Mouse (Mus musculus) monocyte, adult 2 months (primary cell): ENCODE measurements around the gene Cacng7.
"Not testable (repeated sequence)": the region's sequence is repeated elsewhere in the genome, so short reads cannot be mapped to it uniquely, and the experiment has no call there.

Experiments used
- DNase-seq, 2 experiments: peaks; one replicate each; pipeline ENCODE4 v3.0.0; 2022; ENCODE audit warnings: low spot score in 2 of 2, low read depth in 1 of 2

The Cacng7 gene

DNA sequence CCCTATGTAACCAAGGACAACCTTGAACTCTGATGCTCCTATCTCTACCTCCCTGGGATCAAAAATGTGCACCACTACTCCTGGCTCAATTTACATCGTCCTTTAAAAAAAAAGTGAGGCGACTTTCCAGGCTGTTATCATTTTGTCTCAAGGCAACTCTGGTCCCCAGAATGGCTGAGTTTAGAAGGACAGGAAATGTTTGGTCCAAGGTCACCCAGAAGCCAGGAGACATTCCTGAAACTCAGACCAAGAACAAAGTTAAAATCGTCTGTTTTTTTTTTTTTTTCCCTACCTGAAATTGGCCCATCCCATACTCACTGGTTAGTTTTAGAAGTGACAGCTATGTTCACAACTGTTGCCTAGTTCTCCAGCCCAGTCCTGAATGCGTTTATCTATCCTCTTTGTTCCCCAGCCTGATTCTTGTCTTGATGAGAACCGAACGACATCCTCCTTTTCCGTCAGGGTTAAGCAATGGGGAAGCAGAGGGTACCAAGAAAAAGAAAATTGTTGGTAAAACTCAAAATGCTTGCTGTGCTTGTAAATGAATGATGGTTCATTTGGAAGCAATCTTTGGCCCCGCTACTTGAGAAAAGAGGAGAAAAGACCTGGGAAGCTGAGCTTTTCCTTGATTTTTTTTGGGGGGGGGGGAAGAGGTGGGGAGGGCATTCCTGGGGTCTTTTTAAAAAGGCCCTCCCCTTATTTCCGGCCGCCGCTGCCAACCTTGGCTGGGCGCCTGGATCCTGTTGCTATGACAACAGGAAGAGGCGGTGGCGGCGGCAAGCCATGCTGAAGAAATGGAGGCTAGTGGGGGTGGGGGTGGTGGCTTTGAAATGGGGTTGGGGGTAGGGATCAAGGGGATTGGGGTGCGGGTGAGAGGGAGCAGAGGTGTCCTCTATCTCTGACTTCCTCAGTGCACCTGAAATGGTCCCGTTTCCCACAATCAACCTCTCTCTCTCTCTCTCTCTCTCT lies 57.0 kb downstream of the Cacng7 start:
- DNase-seq = no peak

DNA sequence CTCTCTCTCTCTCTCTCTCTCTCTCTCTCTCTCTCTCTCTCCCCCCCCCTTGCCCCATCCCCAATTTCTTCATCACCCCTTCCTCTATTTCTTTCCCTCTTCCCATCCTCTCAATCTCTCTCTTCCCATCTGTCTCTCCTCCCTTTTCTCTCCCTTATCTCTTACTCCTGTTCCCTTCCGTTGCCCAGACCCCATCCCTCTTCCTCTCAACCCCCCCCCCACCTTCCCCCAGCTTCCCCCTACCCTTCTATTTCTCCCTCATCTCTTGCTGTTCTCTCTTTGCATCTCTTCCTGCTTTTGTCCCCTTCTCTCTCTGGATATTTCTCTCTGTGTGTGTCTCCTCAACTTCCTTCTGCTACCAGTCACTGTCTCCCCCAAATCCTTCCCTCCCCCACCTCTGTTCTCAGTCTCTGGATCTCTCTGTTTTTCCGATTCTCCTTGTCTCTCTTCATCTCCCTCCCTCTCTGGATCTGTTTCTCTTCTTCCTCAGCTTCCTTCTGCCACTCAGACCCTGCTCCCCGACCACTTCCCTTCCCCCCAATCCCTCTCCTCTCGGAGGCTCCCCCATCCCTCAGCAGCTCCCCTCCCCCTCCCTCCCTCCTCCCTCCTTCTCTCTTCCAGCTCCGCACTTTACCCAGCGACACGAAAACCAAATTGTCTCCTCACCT lies 57.8 kb downstream of the Cacng7 start, which contains the start of gene Cacng8:
TSS of gene Cacng8 (plus strand) at position 271 of the 668 bp plus-strand sequence.
- DNase-seq = no peak

GRCm38 (mm10) chr7:3391081-3391451 lies 58.3 kb downstream of the Cacng7 start:
- no peak for DNase-seq

DNA sequence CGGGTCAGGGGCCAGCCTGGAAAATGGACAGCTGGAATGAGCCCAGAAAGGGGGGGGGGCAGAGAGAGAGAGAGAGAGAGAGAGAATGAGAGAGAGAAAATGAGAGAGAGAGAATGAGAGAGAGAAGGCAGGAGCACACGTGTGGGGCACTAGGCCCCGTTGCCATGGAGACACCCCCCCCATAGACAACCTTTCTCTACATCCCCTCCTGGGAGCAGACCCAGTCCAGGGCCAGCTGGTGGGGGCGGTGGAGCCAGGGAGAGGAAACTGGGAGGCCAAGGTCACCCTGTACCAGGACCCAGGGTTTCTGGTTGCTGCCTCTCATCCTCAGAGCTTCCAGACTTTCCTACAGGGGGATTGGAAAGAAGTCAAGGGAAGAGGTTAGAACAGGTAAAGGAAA lies 59.1 kb downstream of the Cacng7 start:
- DNase-seq = no peak

- DNase-seq = no peak
These were observed 64.6 kb downstream of the Cacng7 start for GRCm38 (mm10) chr7:3397355-3397754.

- no peak for DNase-seq
These were observed 65.0 kb downstream of the Cacng7 start for GRCm38 (mm10) chr7:3397797-3398196.

DNA sequence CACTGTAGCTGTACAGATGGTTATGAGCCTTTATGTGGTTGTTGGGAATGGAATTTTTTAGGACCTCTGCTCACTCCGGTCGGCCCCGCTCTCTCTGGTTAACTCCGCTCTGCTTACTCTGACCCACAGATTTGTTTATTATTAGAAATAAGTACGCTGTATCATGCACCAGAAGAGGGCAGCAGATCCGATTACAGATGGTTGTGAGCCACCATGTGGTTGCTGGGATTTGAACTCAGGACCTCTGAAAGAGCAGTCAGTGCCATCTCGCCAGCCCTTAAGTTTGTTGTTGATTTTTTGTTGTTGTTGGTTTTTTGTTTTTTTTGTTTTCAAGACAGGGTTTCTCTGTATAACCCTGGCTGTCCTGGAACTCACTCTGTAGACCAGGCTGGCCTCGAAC lies 65.6 kb downstream of the Cacng7 start:
- DNase-seq = not testable (repeated sequence)

- DNase-seq = no peak
These were observed 67.2 kb downstream of the Cacng7 start for GRCm38 (mm10) chr7:3399937-3400336.

GRCm38 (mm10) chr7:3409729-3410520 lies 77.2 kb downstream of the Cacng7 start:
- no peak for DNase-seq

DNA sequence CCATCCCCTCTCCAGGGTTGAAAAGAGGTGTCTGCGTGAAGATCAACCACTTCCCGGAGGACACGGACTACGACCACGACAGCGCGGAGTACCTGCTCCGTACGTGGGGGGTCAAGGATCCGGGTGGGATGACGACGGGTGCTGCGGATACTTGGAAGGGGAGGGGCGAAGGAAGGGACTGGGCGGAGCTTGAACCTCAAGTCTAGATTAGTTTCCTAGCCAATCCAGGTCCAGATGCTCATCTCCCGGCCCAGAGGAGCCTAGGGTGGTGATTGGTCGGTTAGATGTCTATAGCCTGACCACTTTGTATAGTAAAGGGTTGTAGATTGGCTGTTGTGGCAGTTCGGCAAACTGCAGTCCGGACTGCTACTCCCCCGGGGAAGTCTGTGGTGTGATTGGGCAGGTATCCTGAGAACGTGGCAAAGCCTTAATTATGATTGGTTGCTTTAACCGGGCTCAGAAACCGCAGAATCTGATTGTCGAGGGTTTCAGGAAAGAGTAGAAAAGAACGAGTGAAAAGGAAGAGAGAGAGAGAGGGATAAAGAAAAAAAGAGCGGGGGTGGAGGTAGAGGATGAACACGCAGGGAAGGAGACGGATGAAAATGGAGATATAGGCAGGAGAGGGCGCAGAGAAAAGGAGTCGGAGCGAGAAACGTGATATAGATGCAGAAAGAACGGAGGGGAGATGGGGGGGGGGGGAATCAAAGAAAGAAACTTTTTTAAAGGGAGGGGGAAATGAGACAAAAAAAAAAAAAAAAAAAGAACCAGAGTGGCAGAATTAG lies 78.6 kb downstream of the Cacng7 start:
- DNase-seq = no peak

GRCm38 (mm10) chr7:3412036-3412435 lies 79.3 kb downstream of the Cacng7 start:
- no peak for DNase-seq

GRCm38 (mm10) chr7:3414888-3415287 lies 82.1 kb downstream of the Cacng7 start:
- no peak for DNase-seq

GRCm38 (mm10) chr7:3415378-3415777 lies 82.6 kb downstream of the Cacng7 start:
- DNase-seq = no peak
